Mouse (Mus musculus): Measurements from ENCODE around the gene Tacr1. TPM values are rescaled to one million over a fixed set of nuclear protein-coding genes. Genes with fewer than 3 reads are reported as not detected.
A peak's percentile ranks its signal among the peaks of the same experiment; 100 is the strongest.

Gene Tacr1
- polyA plus RNA-seq, 1 experiment from 2014 or later: 0.72 TPM

GRCm38 (mm10) chr6:82549270-82549669 is 147.1 kb downstream of the Tacr1 start:
- Histone ChIP-seq H3K9me3 (replicated peaks) (0 out of 2 replicates have a peak, but pooled peaks cover 9% of the 10 kb centered on the region), H3K27ac (no peak overlapping the region), H3K4me3 (no peak overlapping the region), H3K36me3 (ENCODE audit: poor library complexity, severe bottlenecking) (no peaks in the 10 kb centered on the region), H3K9ac (no peak overlapping the region), H3K27me3 (no peaks in the 10 kb centered on the region), H3K4me1 (no peaks in the 10 kb centered on the region), H3K4me2 (no peak overlapping the region)
- 68% methylated on average over 3 of the region's 3 CpGs for WGBS
- ATAC-seq: no peak

- Histone ChIP-seq H3K36me3 (ENCODE audit: poor library complexity, severe bottlenecking) (no peaks in the 10 kb centered on the region), H3K27ac (no peak overlapping the region), H3K4me1 (no peaks in the 10 kb centered on the region; the same call in 1 of the 2 replicates), H3K9ac (no peak overlapping the region), H3K27me3 (no peaks in the 10 kb centered on the region), H3K4me3 (no peak overlapping the region), H3K9me3 (replicated peaks) (no peaks in the 10 kb centered on the region), H3K4me2 (no peak overlapping the region)
- no peak for ATAC-seq
- WGBS: 87% methylated on average over 5 of the region's 5 CpGs
Observed at GRCm38 (mm10) chr6:82575445-82575844, 173.3 kb downstream of the Tacr1 start.

GRCm38 (mm10) chr6:82585396-82585795 is 183.3 kb downstream of the Tacr1 start:
- H3K27me3 ChIP-seq: no peaks in the 10 kb centered on the region
- H3K4me2 ChIP-seq: no peak overlapping the region
- H3K9me3 ChIP-seq (replicated peaks): no peaks in the 10 kb centered on the region
- 68% methylated on average over 6 of the region's 6 CpGs for WGBS
- H3K4me1 ChIP-seq: no peaks in the 10 kb centered on the region
- H3K4me3 ChIP-seq: no peak overlapping the region
- ATAC-seq: no peak
- no peaks in the 10 kb centered on the region for H3K36me3 ChIP-seq (ENCODE audit: poor library complexity, severe bottlenecking)
- H3K27ac ChIP-seq: no peak overlapping the region
- H3K9ac ChIP-seq: no peak overlapping the region

GRCm38 (mm10) chr6:82589387-82589786 is 187.3 kb downstream of the Tacr1 start:
- Histone ChIP-seq H3K27ac (no peak overlapping the region), H3K4me1 (no peaks in the 10 kb centered on the region), H3K27me3 (no peaks in the 10 kb centered on the region), H3K36me3 (ENCODE audit: poor library complexity, severe bottlenecking) (no peaks in the 10 kb centered on the region), H3K4me2 (no peak overlapping the region), H3K9ac (no peak overlapping the region), H3K4me3 (no peak overlapping the region), H3K9me3 (replicated peaks) (no peaks in the 10 kb centered on the region)
- 87% methylated on average over 7 of the region's 7 CpGs for WGBS
- no peak for ATAC-seq

GRCm38 (mm10) chr6:82595461-82596090 is 193.4 kb downstream of the Tacr1 start:
- ATAC-seq: no peak
- Histone ChIP-seq H3K9me3 (replicated peaks) (no peaks in the 10 kb centered on the region), H3K4me2 (no peak overlapping the region), H3K27me3 (no peaks in the 10 kb centered on the region), H3K4me3 (no peak overlapping the region), H3K36me3 (ENCODE audit: poor library complexity, severe bottlenecking) (no peaks in the 10 kb centered on the region), H3K27ac (no peak overlapping the region), H3K9ac (no peak overlapping the region), H3K4me1 (no peaks in the 10 kb centered on the region)
- 46% methylated on average over 8 of the region's 8 CpGs for WGBS

GRCm38 (mm10) chr6:82603228-82603627 is 201.1 kb downstream of the Tacr1 start:
- Histone ChIP-seq H3K9me3 (replicated peaks) (no peaks in the 10 kb centered on the region), H3K27me3 (no peaks in the 10 kb centered on the region), H3K4me1 (peaks cover 10% of the 10 kb centered on the region; the same call in 1 of the 2 replicates), H3K36me3 (ENCODE audit: poor library complexity, severe bottlenecking) (no peaks in the 10 kb centered on the region), H3K9ac (no peak overlapping the region), H3K27ac (no peak overlapping the region), H3K4me2 (no peak overlapping the region), H3K4me3 (no peak overlapping the region)
- ATAC-seq: no peak
- WGBS: 84% methylated on average over 9 of the region's 9 CpGs

- no peak overlapping the region for H3K4me3 ChIP-seq
- H3K27ac ChIP-seq: no peak overlapping the region
- H3K4me2 ChIP-seq: no peak overlapping the region
- peak; percentile 53; the same call in 1 of the 2 replicates for ATAC-seq
- no peaks in the 10 kb centered on the region for H3K27me3 ChIP-seq
- no peaks in the 10 kb centered on the region for H3K9me3 ChIP-seq (replicated peaks)
- H3K4me1 ChIP-seq: peaks cover 10% of the 10 kb centered on the region; the same call in 1 of the 2 replicates
- H3K9ac ChIP-seq: no peak overlapping the region
- H3K36me3 ChIP-seq (ENCODE audit: poor library complexity, severe bottlenecking): no peaks in the 10 kb centered on the region
- 63% methylated on average over 2 of the region's 2 CpGs for WGBS
Observed at GRCm38 (mm10) chr6:82603665-82604064, 201.5 kb downstream of the Tacr1 start.

- no peak overlapping the region for H3K4me2 ChIP-seq
- H3K4me1 ChIP-seq: peaks cover 18% of the 10 kb centered on the region
- H3K9me3 ChIP-seq (replicated peaks): no peaks in the 10 kb centered on the region
- H3K27ac ChIP-seq: no peak overlapping the region
- WGBS: 27% methylated on average over 8 of the region's 8 CpGs
- H3K36me3 ChIP-seq (ENCODE audit: poor library complexity, severe bottlenecking): no peaks in the 10 kb centered on the region
- no peaks in the 10 kb centered on the region for H3K27me3 ChIP-seq
- no peak overlapping the region for H3K4me3 ChIP-seq
- no peak overlapping the region for H3K9ac ChIP-seq
- peak; percentile 41; the same call in 1 of the 2 replicates for ATAC-seq
Observed at GRCm38 (mm10) chr6:82604791-82605190, 202.7 kb downstream of the Tacr1 start.

GRCm38 (mm10) chr6:82608756-82609155 is 206.6 kb downstream of the Tacr1 start:
- no peaks in the 10 kb centered on the region for H3K36me3 ChIP-seq (ENCODE audit: poor library complexity, severe bottlenecking)
- WGBS: 83% methylated on average over 4 of the region's 4 CpGs
- no peak overlapping the region for H3K27ac ChIP-seq
- H3K9ac ChIP-seq: no peak overlapping the region
- H3K4me3 ChIP-seq: no peak overlapping the region
- ATAC-seq: no peak
- H3K4me1 ChIP-seq: peaks cover 18% of the 10 kb centered on the region
- H3K9me3 ChIP-seq (replicated peaks): no peaks in the 10 kb centered on the region
- H3K27me3 ChIP-seq: no peaks in the 10 kb centered on the region
- no peak overlapping the region for H3K4me2 ChIP-seq

- H3K4me3 ChIP-seq: no peak overlapping the region
- H3K27ac ChIP-seq: no peak overlapping the region
- no peaks in the 10 kb centered on the region for H3K36me3 ChIP-seq (ENCODE audit: poor library complexity, severe bottlenecking)
- 34% methylated on average over 7 of the region's 7 CpGs for WGBS
- no peaks in the 10 kb centered on the region; the same call in 1 of the 2 replicates for H3K9me3 ChIP-seq (replicated peaks)
- ATAC-seq: peak; percentile 86
- H3K4me2 ChIP-seq: no peak overlapping the region
- peaks cover 13% of the 10 kb centered on the region for H3K4me1 ChIP-seq
- H3K27me3 ChIP-seq: no peaks in the 10 kb centered on the region
- H3K9ac ChIP-seq: no peak overlapping the region
Observed at GRCm38 (mm10) chr6:82609339-82609926, 207.3 kb downstream of the Tacr1 start.

All from forebrain, embryonic 13.5 days (tissue).